Mouse (Mus musculus): ENCODE results near the gene Ccdc117. TPM values are rescaled to one million over a fixed set of nuclear protein-coding genes. Genes with fewer than 3 reads are reported as not detected.
"Not testable (repeated sequence)": the region's sequence is repeated elsewhere in the genome, so short reads cannot be mapped to it uniquely, and the experiment has no call there.

Ccdc117 gene
- polyA plus RNA-seq, 1 experiment from 2014 or later, result 13.0 TPM

DNA sequence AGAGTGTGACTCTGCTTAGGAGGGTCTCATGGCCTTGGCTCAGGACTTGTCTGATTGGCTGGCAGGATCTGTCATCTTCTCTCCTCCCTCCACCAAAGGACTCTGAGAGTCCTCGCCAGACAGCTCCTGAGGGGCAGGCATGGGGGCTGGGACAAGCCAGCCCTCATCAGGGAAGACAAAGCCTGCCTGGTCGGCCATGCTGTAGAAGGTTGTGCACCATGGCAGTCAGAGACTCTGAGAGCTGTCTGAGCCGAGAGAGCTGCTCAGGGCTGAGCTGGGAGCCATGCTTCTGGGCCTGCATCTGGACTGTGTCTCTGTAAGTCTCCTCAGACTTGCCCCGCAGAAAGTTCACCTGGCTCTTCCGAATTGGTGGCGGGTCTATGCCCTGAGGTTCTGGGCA is 21.9 kb upstream of the Ccdc117 start:
- Histone ChIP-seq H3K9me3 (replicated peaks; ENCODE audit: control insufficient read depth, low read length) (peaks cover 3% of the 10 kb centered on the region; the same call in 1 of the 2 replicates), H3K4me1 (ENCODE audit: control insufficient read depth, insufficient read depth, low read length) (peaks cover 4% of the 10 kb centered on the region; the same call in 1 of the 2 replicates), H3K27me3 (ENCODE audit: control insufficient read depth, insufficient read depth, low read length) (no peaks in the 10 kb centered on the region), H3K36me3 (ENCODE audit: control insufficient read depth, insufficient read depth) (no peaks in the 10 kb centered on the region), H3K4me2 (ENCODE audit: low read depth, low read length) (no peak overlapping the region), H3K27ac (ENCODE audit: low read length) (no peak overlapping the region), H3K4me3 (ENCODE audit: low read length) (no peak overlapping the region), H3K9ac (ENCODE audit: low read length) (no peak overlapping the region)
- WGBS, result 61% methylated on average over 6 of the region's 6 CpGs
- ATAC-seq (replicated peaks; ENCODE audit: extremely low read depth, insufficient read depth, low FRiP score), result no peak

DNA sequence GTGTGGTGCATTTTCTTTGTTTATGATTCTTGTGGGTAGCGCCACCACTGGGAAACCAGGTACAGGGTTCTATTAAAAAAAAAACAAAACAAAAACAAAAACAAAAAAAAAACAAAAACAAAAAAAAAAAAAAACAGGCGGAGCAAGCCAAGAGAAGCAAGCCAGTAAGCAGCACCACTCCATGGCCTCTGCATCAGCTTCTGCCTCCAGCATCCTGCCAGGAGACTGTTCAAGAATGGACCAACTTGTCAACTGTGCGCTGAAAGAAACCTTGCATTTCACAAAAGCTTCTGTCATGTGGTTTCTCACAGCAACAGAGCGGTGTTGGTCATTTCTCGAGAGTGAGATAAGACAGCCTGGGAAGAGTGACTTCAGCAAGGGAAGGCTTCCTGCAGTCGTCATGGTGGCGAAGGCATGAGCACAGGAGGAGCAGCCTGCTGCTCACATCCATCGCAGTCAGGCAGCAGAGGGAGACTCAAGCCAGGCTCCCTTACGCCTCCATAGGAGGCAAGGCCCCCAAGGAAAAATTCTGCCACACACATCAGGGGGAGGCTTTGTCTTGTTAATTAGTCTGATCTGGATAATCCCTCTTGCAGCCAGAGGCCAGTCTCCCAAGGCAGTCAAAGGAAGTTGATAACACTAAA is 20.8 kb upstream of the Ccdc117 start:
- H3K9ac ChIP-seq (ENCODE audit: low read length), result no peak overlapping the region
- H3K9me3 ChIP-seq (replicated peaks; ENCODE audit: control insufficient read depth, low read length), result peaks cover 2% of the 10 kb centered on the region; the same call in 1 of the 2 replicates
- no peaks in the 10 kb centered on the region for H3K27me3 ChIP-seq (ENCODE audit: control insufficient read depth, insufficient read depth, low read length)
- ATAC-seq (replicated peaks; ENCODE audit: extremely low read depth, insufficient read depth, low FRiP score), result no peak
- WGBS, result 27% methylated on average over 9 of the region's 9 CpGs
- no peak overlapping the region for H3K4me2 ChIP-seq (ENCODE audit: low read depth, low read length)
- H3K4me3 ChIP-seq (ENCODE audit: low read length), result no peak overlapping the region
- no peak overlapping the region for H3K27ac ChIP-seq (ENCODE audit: low read length)
- no peaks in the 10 kb centered on the region for H3K36me3 ChIP-seq (ENCODE audit: control insufficient read depth, insufficient read depth)
- H3K4me1 ChIP-seq (ENCODE audit: control insufficient read depth, insufficient read depth, low read length), result peaks cover 4% of the 10 kb centered on the region; the same call in 1 of the 2 replicates

DNA sequence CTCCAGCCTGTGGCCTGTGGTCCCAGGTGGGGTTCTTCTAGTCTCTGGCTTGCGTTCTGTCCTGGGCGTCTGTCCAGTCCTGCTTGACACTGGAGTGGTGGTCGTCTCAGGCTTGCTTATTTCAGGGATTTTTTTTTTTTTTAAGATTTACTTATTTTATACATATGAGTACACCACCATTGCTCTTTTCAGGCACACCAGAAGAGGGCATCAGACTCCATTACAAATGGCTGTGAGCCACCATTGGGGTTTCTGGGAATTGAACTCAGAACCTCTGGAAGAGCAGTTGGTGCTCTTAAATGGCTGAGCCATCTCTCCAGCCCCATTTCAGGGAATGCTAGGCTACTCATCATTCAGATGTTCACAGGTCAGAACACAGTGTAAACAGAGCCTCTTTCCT is 18.3 kb upstream of the Ccdc117 start:
- Histone ChIP-seq H3K36me3 (ENCODE audit: control insufficient read depth, insufficient read depth) (no peaks in the 10 kb centered on the region), H3K27me3 (ENCODE audit: control insufficient read depth, insufficient read depth, low read length) (no peaks in the 10 kb centered on the region), H3K9ac (ENCODE audit: low read length) (no peak overlapping the region), H3K9me3 (replicated peaks; ENCODE audit: control insufficient read depth, low read length) (no peaks in the 10 kb centered on the region), H3K4me3 (ENCODE audit: low read length) (no peak overlapping the region), H3K4me2 (ENCODE audit: low read depth, low read length) (no peak overlapping the region), H3K27ac (ENCODE audit: low read length) (no peak overlapping the region), H3K4me1 (ENCODE audit: control insufficient read depth, insufficient read depth, low read length) (peaks cover 4% of the 10 kb centered on the region; the same call in 1 of the 2 replicates)
- WGBS, result 47% methylated on average over 3 of the region's 3 CpGs
- no peak for ATAC-seq (replicated peaks; ENCODE audit: extremely low read depth, insufficient read depth, low FRiP score)

DNA sequence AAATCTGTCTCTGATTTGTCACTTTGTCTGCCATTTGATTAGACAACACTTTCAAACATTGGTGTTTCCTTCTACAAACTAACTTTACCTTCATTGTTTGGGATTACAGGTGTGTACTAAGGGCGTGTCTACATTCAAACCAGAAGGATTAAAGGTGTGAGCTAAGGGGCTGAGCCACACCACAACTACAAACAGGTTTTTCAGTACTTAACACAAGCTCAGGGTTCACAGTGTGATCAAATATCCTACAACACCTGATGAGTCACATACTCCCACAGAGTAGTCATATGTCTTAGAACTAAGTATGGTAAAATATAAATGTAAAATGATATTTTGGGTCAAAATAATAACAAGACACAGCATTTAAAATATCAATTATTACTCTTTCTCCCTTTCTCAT is 9.9 kb upstream of the Ccdc117 start:
- WGBS, result 48% methylated on average over 1 of the region's 1 CpGs
- H3K36me3 ChIP-seq (ENCODE audit: control insufficient read depth, insufficient read depth), result no peaks in the 10 kb centered on the region

DNA sequence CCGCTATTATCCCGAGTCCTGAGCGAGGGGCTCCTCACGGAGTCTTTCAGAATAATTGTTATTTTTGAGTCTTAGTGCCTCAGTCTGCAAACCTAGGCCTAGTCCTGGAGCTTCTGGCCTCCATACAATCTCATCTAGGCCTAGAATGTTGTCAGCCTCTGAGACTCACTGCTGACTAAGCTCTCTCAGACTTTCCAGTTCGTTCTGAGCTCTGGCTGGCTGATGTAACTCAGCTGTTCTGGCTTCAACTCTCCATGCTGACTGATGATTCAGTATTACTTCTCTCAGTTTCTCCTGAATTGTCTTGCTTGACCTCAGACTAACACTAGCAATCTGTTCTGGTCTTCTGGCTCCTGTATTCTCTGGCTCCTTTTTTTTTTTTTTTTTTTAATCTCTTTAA is 9.4 kb upstream of the Ccdc117 start:
- Histone ChIP-seq H3K9me3 (replicated peaks; ENCODE audit: control insufficient read depth, low read length) (no peaks in the 10 kb centered on the region; the same call in 1 of the 2 replicates), H3K27ac (ENCODE audit: low read length) (no peak overlapping the region), H3K4me3 (ENCODE audit: low read length) (no peak overlapping the region), H3K27me3 (ENCODE audit: control insufficient read depth, insufficient read depth, low read length) (no peaks in the 10 kb centered on the region), H3K9ac (ENCODE audit: low read length) (no peak overlapping the region), H3K4me2 (ENCODE audit: low read depth, low read length) (no peak overlapping the region), H3K36me3 (ENCODE audit: control insufficient read depth, insufficient read depth) (no peaks in the 10 kb centered on the region), H3K4me1 (ENCODE audit: control insufficient read depth, insufficient read depth, low read length) (no peaks in the 10 kb centered on the region)
- 84% methylated on average over 5 of the region's 5 CpGs for WGBS
- no peak for ATAC-seq (replicated peaks; ENCODE audit: extremely low read depth, insufficient read depth, low FRiP score)

More for the DNA sequence above, 9.9 kb upstream of the Ccdc117 start:
- no peaks in the 10 kb centered on the region; the same call in 1 of the 2 replicates for H3K9me3 ChIP-seq (replicated peaks; ENCODE audit: control insufficient read depth, low read length)
- H3K27ac ChIP-seq (ENCODE audit: low read length), result no peak overlapping the region
- no peak overlapping the region for H3K9ac ChIP-seq (ENCODE audit: low read length)
- no peak for ATAC-seq (replicated peaks; ENCODE audit: extremely low read depth, insufficient read depth, low FRiP score)
- no peak overlapping the region for H3K4me2 ChIP-seq (ENCODE audit: low read depth, low read length)
- H3K4me3 ChIP-seq (ENCODE audit: low read length), result no peak overlapping the region
- H3K4me1 ChIP-seq (ENCODE audit: control insufficient read depth, insufficient read depth, low read length), result no peaks in the 10 kb centered on the region
- no peaks in the 10 kb centered on the region for H3K27me3 ChIP-seq (ENCODE audit: control insufficient read depth, insufficient read depth, low read length)

DNA sequence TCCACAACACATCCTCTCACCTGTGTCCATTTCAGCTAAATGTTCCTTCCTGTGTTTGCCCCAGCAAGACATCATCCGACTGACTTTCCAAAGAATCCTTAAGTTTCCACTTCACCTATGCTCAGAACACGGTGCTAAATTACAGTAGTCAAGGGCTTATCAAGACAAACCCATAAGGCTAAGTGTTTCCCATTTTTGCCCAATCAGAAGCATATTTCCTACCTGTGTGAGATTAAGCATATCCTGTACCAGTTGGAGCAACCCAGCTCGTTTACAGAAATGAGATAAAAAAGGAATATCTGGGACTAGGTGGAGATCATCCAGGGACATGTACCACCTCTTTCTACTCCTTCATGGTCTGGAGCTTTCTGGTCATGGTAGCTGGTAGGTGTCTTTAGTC is 4.7 kb upstream of the Ccdc117 start:
- Histone ChIP-seq H3K4me2 (ENCODE audit: low read depth, low read length) (no peak overlapping the region), H3K4me3 (ENCODE audit: low read length) (no peak overlapping the region), H3K9ac (ENCODE audit: low read length) (no peak overlapping the region), H3K27me3 (ENCODE audit: control insufficient read depth, insufficient read depth, low read length) (no peaks in the 10 kb centered on the region), H3K36me3 (ENCODE audit: control insufficient read depth, insufficient read depth) (no peaks in the 10 kb centered on the region), H3K4me1 (ENCODE audit: control insufficient read depth, insufficient read depth, low read length) (peaks cover 3% of the 10 kb centered on the region; the same call in 1 of the 2 replicates), H3K9me3 (replicated peaks; ENCODE audit: control insufficient read depth, low read length) (no peaks in the 10 kb centered on the region; the same call in 1 of the 2 replicates), H3K27ac (ENCODE audit: low read length) (no peak overlapping the region)
- 64% methylated on average over 3 of the region's 3 CpGs for whole genome bisulfite sequencing
- ATAC-seq (replicated peaks; ENCODE audit: extremely low read depth, insufficient read depth, low FRiP score), result no peak

DNA sequence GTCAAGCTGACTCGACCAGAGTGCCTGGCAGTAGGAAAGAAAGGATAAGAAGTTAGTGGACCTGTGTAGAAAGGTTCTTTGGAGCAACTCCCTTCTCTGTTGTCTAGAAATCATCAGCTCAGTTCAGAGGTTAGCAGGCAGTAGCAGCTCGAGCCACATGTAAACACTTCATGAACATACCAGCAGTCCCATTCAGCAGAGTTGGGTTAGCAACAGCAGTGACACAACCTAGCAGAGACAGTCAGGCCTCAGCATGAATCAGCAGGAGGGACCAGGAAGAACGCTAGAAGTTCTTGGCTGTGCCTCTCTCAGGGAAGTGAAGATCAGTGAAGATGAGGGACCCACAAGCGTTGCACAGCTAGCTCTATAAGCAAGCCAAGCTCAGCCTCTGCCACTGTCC is 3.5 kb upstream of the Ccdc117 start:
- Histone ChIP-seq H3K9me3 (replicated peaks; ENCODE audit: control insufficient read depth, low read length) (no peaks in the 10 kb centered on the region; the same call in 1 of the 2 replicates), H3K27me3 (ENCODE audit: control insufficient read depth, insufficient read depth, low read length) (no peaks in the 10 kb centered on the region), H3K4me2 (ENCODE audit: low read depth, low read length) (no peak overlapping the region), H3K4me3 (ENCODE audit: low read length) (no peak overlapping the region), H3K9ac (ENCODE audit: low read length) (no peak overlapping the region), H3K4me1 (ENCODE audit: control insufficient read depth, insufficient read depth, low read length) (peaks cover 10% of the 10 kb centered on the region), H3K36me3 (ENCODE audit: control insufficient read depth, insufficient read depth) (no peaks in the 10 kb centered on the region), H3K27ac (ENCODE audit: low read length) (no peak overlapping the region)
- ATAC-seq (replicated peaks; ENCODE audit: extremely low read depth, insufficient read depth, low FRiP score), result no peak
- WGBS, result 68% methylated on average over 4 of the region's 4 CpGs

DNA sequence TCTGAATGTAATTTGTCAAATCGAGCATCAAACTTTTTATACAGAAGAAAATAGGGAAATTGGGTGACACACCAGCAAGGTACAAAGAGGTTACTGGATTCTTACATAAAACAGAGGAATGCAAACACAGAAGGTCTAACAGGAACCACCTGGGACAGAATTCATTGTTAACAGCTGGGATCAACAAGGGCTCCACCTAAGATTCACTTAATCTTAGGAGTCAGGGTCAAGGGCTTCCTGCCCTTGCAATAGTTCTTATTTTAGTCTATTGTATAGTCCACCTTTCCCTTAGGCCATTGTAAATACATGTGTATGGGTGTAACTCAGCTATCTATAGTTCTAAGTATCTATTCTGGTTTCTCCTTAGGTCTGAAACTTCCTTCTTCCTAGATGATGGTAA is 2.7 kb upstream of the Ccdc117 start:
- ATAC-seq (replicated peaks; ENCODE audit: extremely low read depth, insufficient read depth, low FRiP score); H3K36me3 ChIP-seq (ENCODE audit: control insufficient read depth, insufficient read depth); H3K4me2 ChIP-seq (ENCODE audit: low read depth, low read length); H3K4me3 ChIP-seq (ENCODE audit: low read length); H3K9me3 ChIP-seq (replicated peaks; ENCODE audit: control insufficient read depth, low read length); H3K9ac ChIP-seq (ENCODE audit: low read length); H3K27me3 ChIP-seq (ENCODE audit: control insufficient read depth, insufficient read depth, low read length); H3K27ac ChIP-seq (ENCODE audit: low read length): not testable (repeated sequence)
- WGBS, result 52% methylated on average over 1 of the region's 1 CpGs
- peaks cover 13% of the 10 kb centered on the region for H3K4me1 ChIP-seq (ENCODE audit: control insufficient read depth, insufficient read depth, low read length)

DNA sequence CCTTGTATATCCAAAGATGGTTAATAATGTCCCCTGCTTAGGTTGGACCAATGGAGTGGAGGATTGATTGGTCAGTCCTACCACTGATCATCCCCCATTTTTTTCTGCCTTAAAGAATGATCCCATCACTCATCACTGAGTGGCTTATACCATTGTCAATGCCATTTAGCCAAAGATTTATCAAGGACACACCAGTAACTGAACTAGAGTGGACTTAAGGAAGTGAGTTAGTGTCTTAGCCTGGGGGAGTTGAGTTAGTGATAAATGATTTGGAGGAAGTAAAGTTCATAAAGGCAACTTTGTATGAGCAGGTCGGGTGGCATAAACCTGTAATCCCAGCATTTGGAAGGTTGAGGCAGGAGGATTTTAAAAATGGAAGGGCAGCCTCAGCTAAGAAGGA is 1.3 kb upstream of the Ccdc117 start:
- no peak overlapping the region for H3K27ac ChIP-seq (ENCODE audit: low read length)

More for the DNA sequence above, 1.3 kb upstream of the Ccdc117 start:
- WGBS, result 73% methylated on average over 1 of the region's 1 CpGs
- no peak for ATAC-seq (replicated peaks; ENCODE audit: extremely low read depth, insufficient read depth, low FRiP score)
- Histone ChIP-seq H3K4me1 (ENCODE audit: control insufficient read depth, insufficient read depth, low read length) (peaks cover 13% of the 10 kb centered on the region), H3K9ac (ENCODE audit: low read length) (no peak overlapping the region), H3K27me3 (ENCODE audit: control insufficient read depth, insufficient read depth, low read length) (no peaks in the 10 kb centered on the region), H3K9me3 (replicated peaks; ENCODE audit: control insufficient read depth, low read length) (no peaks in the 10 kb centered on the region; the same call in 1 of the 2 replicates), H3K4me2 (ENCODE audit: low read depth, low read length) (no peak overlapping the region), H3K36me3 (ENCODE audit: control insufficient read depth, insufficient read depth) (no peaks in the 10 kb centered on the region), H3K4me3 (ENCODE audit: low read length) (no peak overlapping the region)
